Mouse (Mus musculus): ENCODE measurements at regions not wholly inside any gene's neighbourhood (a gene's known extent, or its start where the extent isn't known, plus 50 kb on each side); places are given as distances from the start of the nearest gene placed in this dataset.

DNA sequence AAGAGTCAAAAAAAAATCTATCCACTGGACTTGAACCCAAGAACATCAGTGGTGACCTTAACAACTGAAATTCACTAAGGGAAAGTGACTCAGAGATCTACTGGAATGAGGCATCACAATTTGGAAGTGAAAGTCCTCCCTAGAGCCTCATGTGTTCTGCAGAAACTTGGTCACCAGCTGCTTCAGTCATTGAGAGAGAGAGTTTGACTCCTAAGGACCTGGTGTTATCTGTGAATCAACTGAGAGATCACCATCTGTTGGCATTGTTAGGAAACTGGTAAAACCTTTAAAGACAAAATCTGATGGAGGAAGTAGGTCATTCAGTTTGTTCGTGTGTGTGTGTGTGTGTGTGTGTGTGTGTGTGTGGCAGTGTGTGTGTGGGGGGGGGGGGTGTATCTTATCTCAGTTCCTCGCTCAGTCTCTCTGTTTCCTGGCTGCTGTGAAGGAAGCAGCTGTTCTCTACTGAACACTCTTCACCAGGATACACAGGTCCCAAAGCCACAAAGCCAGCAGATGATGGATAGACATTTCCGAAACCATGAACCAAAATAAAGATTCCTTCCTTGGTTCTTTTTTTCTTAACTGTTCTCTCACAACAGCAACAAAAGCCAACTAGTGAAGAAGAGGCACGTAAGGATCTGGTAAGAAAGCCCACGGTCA lies 284.6 kb downstream of the Fam49a start:
- DNase-seq (no peak), ATAC-seq (no peak)
- 0 out of 2 replicates have a peak, but pooled peaks cover 5% of the 10 kb centered on the region for H3K27me3 ChIP-seq (ENCODE audit: insufficient read depth, low read length)
- no peak overlapping the region for H3K27ac ChIP-seq (ENCODE audit: low read depth)
- H3K9me3 ChIP-seq (ENCODE audit: low read length): no peaks in the 10 kb centered on the region
- WGBS (ENCODE audit: insufficient replicate concordance): 57% methylated on average over 5 of the region's 5 CpGs
- no peak overlapping the region for H3K4me3 ChIP-seq (ENCODE audit: low read depth, low read length)
- TF ChIP-seq EP300 (IDR thresholded peaks at IDR 0.05; ENCODE audit: low read depth) (no peak), CTCF (IDR thresholded peaks at IDR 0.05; ENCODE audit: low read depth) (no peak)
- no peaks in the 10 kb centered on the region for H3K4me1 ChIP-seq (ENCODE audit: insufficient read depth)
- no peak overlapping the region for H3K4me2 ChIP-seq (ENCODE audit: low read depth, low read length)
- no peak overlapping the region for H3K9ac ChIP-seq (replicated peaks)
- no peaks in the 10 kb centered on the region for H3K36me3 ChIP-seq (replicated peaks; ENCODE audit: insufficient read depth, low read length)

GRCm38 (mm10) chr12:12541076-12542070 lies 279.4 kb downstream of the Fam49a start:
- TF ChIP-seq EP300 (IDR thresholded peaks at IDR 0.05; ENCODE audit: low read depth) (no peak), CTCF (IDR thresholded peaks at IDR 0.05; ENCODE audit: low read depth) (no peak)
- H3K9me3 ChIP-seq (ENCODE audit: low read length): no peaks in the 10 kb centered on the region
- H3K4me3 ChIP-seq (ENCODE audit: low read depth, low read length): no peak overlapping the region
- 0 out of 2 replicates have a peak, but pooled peaks cover 5% of the 10 kb centered on the region for H3K27me3 ChIP-seq (ENCODE audit: insufficient read depth, low read length)
- DNase-seq (no peak), ATAC-seq (peak; percentile 21; the same call in 1 of the 2 replicates)
- 53% methylated on average over 13 of the region's 13 CpGs for WGBS (ENCODE audit: insufficient replicate concordance)
- H3K4me2 ChIP-seq (ENCODE audit: low read depth, low read length): no peak overlapping the region
- H3K27ac ChIP-seq (ENCODE audit: low read depth): no peak overlapping the region
- H3K4me1 ChIP-seq (ENCODE audit: insufficient read depth): peaks cover 4% of the 10 kb centered on the region; the same call in 1 of the 2 replicates
- H3K9ac ChIP-seq (replicated peaks): no peak overlapping the region
- H3K36me3 ChIP-seq (replicated peaks; ENCODE audit: insufficient read depth, low read length): no peaks in the 10 kb centered on the region

DNA sequence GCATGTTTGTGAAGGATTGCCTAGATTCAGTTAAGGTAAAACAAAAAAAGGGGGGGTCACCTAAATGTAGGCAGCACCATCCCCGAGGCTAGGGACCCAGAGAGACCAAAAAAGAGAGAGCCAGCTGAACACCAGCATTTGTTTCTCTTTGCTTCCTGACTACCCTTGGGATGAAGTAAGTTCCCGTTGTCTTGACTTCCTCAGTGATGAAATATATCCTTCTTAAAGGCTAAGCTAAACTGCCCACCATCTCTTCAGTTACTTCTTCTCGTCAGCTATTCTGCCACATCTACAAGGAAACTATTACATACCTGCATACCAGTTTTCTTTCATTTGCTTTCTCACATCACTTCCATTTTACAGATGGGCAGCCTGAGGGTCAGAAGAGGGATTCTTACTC lies 277.4 kb downstream of the Fam49a start:
- no peak overlapping the region for H3K9ac ChIP-seq (replicated peaks)
- ATAC-seq (no peak), DNase-seq (no peak)
- H3K4me1 ChIP-seq (ENCODE audit: insufficient read depth): peaks cover 7% of the 10 kb centered on the region; the same call in 1 of the 2 replicates
- 37% methylated on average over 3 of the region's 3 CpGs for WGBS (ENCODE audit: insufficient replicate concordance)
- H3K27ac ChIP-seq (ENCODE audit: low read depth): no peak overlapping the region
- TF ChIP-seq EP300 (IDR thresholded peaks at IDR 0.05; ENCODE audit: low read depth) (no peak), CTCF (IDR thresholded peaks at IDR 0.05; ENCODE audit: low read depth) (no peak)
- no peak overlapping the region for H3K4me3 ChIP-seq (ENCODE audit: low read depth, low read length)
- H3K36me3 ChIP-seq (replicated peaks; ENCODE audit: insufficient read depth, low read length): no peaks in the 10 kb centered on the region
- H3K4me2 ChIP-seq (ENCODE audit: low read depth, low read length): no peak overlapping the region
- 0 out of 2 replicates have a peak, but pooled peaks cover 2% of the 10 kb centered on the region for H3K27me3 ChIP-seq (ENCODE audit: insufficient read depth, low read length)
- no peaks in the 10 kb centered on the region for H3K9me3 ChIP-seq (ENCODE audit: low read length)

DNA sequence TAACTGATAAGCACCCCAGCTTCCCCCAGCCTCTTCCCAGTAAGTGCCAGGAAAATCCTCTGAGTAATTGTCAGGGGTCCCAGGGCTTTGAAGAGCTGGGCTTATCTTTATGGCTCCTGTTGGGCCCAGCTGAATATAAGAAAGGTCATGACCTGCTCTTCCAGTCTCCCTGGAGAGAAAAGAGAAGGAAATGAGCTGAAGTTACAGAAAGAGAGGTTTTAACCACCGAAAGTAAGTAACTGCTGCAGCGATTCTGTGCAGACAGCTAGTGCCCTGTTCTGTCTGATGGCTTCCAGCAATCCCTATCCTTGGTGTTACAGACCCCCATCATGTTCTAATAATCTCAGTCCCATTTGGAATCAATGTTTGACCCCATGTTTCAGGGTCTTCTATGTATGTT lies 272.8 kb downstream of the Fam49a start:
- Histone ChIP-seq H3K9me3 (ENCODE audit: low read length) (no peaks in the 10 kb centered on the region), H3K36me3 (replicated peaks; ENCODE audit: insufficient read depth, low read length) (no peaks in the 10 kb centered on the region), H3K4me1 (ENCODE audit: insufficient read depth) (peaks cover 5% of the 10 kb centered on the region; the same call in 1 of the 2 replicates), H3K4me3 (ENCODE audit: low read depth, low read length) (no peak overlapping the region), H3K9ac (replicated peaks) (no peak overlapping the region), H3K4me2 (ENCODE audit: low read depth, low read length) (no peak overlapping the region), H3K27ac (ENCODE audit: low read depth) (no peak overlapping the region), H3K27me3 (ENCODE audit: insufficient read depth, low read length) (no peaks in the 10 kb centered on the region)
- TF ChIP-seq CTCF (IDR thresholded peaks at IDR 0.05; ENCODE audit: low read depth): no peak
- TF ChIP-seq EP300 (IDR thresholded peaks at IDR 0.05; ENCODE audit: low read depth): no peak
- no peak for DNase-seq
- no peak for ATAC-seq
- WGBS (ENCODE audit: insufficient replicate concordance): 20% methylated on average over 2 of the region's 2 CpGs

- Histone ChIP-seq H3K4me2 (ENCODE audit: low read depth, low read length) (no peak overlapping the region), H3K9me3 (ENCODE audit: low read length) (no peaks in the 10 kb centered on the region), H3K4me1 (ENCODE audit: insufficient read depth) (peaks cover 5% of the 10 kb centered on the region), H3K4me3 (ENCODE audit: low read depth, low read length) (no peak overlapping the region), H3K27ac (ENCODE audit: low read depth) (no peak overlapping the region), H3K27me3 (ENCODE audit: insufficient read depth, low read length) (no peaks in the 10 kb centered on the region), H3K9ac (replicated peaks) (no peak overlapping the region), H3K36me3 (replicated peaks; ENCODE audit: insufficient read depth, low read length) (no peaks in the 10 kb centered on the region)
- WGBS (ENCODE audit: insufficient replicate concordance): 70% methylated on average over 6 of the region's 6 CpGs
- DNase-seq: no peak
- TF ChIP-seq CTCF (IDR thresholded peaks at IDR 0.05; ENCODE audit: low read depth) (no peak), EP300 (IDR thresholded peaks at IDR 0.05; ENCODE audit: low read depth) (no peak)
- no peak for ATAC-seq
Observed at GRCm38 (mm10) chr12:12530796-12531195, 268.9 kb downstream of the Fam49a start.

DNA sequence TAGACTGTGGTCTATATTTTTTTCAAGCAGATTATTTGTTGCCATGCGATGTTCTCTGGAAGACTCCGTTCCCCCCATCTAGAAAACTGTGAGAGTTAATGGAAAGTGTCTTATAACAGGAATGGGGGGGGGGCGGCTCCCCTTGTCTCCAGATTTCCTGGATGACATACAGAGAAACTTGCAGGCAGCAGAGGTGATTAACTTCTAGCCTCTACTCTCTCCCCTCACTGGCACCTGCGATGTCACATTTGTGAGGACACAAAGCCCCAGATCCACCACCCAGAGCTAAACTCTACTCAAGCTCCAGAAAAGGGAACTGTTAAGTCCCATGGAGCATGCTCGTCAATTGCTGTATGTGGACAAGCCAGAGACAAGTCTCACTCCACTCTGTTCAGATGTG lies 267.6 kb downstream of the Fam49a start:
- 81% methylated on average over 5 of the region's 5 CpGs for WGBS (ENCODE audit: insufficient replicate concordance)
- no peak overlapping the region for H3K27ac ChIP-seq (ENCODE audit: low read depth)
- H3K9me3 ChIP-seq (ENCODE audit: low read length): no peaks in the 10 kb centered on the region
- no peaks in the 10 kb centered on the region for H3K36me3 ChIP-seq (replicated peaks; ENCODE audit: insufficient read depth, low read length)
- H3K27me3 ChIP-seq (ENCODE audit: insufficient read depth, low read length): no peaks in the 10 kb centered on the region
- TF ChIP-seq CTCF (IDR thresholded peaks at IDR 0.05; ENCODE audit: low read depth) (no peak), EP300 (IDR thresholded peaks at IDR 0.05; ENCODE audit: low read depth) (no peak)
- peaks cover 3% of the 10 kb centered on the region for H3K4me1 ChIP-seq (ENCODE audit: insufficient read depth)
- DNase-seq (no peak), ATAC-seq (no peak)
- H3K4me2 ChIP-seq (ENCODE audit: low read depth, low read length): no peak overlapping the region
- no peak overlapping the region for H3K4me3 ChIP-seq (ENCODE audit: low read depth, low read length)
- no peak overlapping the region for H3K9ac ChIP-seq (replicated peaks)

Data from liver, postnatal 0 days (tissue).